Mouse (Mus musculus) heart, postnatal 36 days (tissue): ENCODE measurements at regions not wholly inside any gene's neighbourhood (a gene's known extent, or its start where the extent isn't known, plus 50 kb on each side); places are given as distances from the start of the nearest gene placed in this dataset.

ENCODE experiments used
- DNase-seq, 2 experiments: peaks; one replicate each; pipeline ENCODE4 v3.0.0; 2021 to 2022
- intact Hi-C: fragments of 180-260 bp; cut with DNase I; formaldehyde crosslinking; loops from one replicate; pipeline ENCODE4 v1.15.1; 2025

DNA sequence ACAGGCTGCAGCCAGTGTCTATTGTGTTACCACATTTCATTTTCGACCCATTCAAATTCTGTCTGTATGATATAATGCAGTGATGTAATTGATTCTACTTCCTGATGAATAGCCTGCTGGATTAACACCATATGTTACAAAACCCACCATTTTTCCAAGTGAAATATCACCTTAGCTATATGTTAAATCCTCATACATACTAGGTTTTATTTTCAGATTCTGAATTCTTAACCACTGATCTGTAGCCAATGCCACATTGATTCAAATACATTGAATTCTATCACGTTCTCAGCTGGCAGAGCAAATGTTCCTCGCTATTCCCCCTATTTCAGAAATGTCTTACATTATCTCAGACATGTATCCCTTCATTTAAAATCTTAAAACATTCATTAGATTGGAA is 60.4 kb upstream of the Prdx6b start:
- intact Hi-C loops: no loop called here

DNA sequence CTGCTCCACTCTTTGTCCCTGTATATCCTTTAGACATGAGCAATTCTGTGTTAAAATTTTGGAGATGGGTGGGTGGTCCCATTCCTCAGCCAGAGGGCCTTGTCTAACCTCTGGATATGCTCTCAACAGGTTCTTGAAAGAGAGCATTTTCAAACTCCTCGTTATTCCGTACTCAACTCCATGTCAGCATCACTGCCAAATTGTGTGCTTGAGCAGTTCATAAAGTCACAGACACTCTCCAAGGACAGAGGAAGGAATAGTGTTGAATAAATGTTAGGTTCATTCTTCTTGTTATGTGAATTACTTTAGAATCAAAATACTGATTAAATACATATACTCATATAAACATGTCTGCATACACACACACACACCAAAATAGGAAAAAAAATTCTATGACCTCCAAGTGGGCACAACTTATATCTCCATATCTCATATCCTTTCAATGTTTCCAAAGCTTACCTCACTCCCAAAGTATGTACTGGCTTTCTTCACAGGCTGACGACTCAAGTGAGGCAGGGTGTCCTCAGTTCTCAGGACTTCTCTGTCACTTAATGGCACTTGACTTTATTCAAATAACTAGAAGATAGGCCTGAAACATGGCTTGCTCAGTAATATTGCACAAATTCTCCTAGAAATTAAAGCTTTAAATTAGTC is 75.9 kb upstream of the Pde1a start:
- no peak for DNase-seq
- intact Hi-C loops: no loop called here

More for the DNA sequence above, 60.4 kb upstream of the Prdx6b start:
- no peak for DNase-seq

DNA sequence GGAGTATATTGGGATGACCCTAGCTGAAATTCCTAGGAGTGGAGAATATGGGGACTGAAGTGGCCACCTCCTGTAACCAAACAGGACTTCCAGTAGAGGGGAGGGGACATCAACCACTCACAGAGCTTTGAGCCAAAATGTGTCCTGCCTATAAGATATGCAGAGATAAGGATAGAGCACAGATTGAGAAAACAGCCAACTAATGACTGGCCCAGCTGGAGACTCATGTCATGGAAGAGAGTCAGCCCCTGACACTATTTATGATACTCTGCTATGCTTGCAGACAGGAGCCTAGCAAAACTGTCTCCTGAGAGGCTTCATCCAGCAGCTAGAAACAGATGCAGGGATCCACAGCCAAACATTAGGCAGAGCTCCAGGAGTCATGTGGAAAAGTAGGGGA is 74.2 kb upstream of the Pde1a start:
- DNase-seq: peak in 1 of 2 experiments; percentile 2
- intact Hi-C loops: no loop called here

DNA sequence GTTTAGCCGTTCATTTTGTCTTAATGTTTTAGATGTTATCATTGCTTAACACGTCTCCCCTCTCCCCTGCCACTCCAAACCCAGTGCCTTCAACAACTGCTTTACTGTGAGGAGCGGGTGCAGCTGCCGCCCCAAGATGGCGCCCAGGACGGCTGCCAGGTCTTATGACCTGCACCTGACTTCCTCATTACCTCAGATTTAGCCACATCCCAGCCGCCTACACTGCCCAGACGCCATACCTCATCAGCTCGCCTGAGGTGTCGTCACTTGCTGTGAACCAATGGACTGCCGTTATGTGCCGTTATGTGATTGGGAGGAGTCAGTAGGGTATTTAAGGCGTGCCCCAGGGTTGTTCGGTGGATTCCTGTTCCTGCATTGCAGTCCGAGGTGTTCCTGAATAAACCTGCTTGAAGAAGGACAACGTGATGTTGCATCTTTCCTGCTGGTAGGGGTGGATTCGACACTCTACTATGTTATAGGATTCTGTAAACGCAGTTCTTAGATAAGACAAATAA is 66.7 kb upstream of the Pde1a start:
- intact Hi-C loops: no loop called here
- DNase-seq: no peak

DNA sequence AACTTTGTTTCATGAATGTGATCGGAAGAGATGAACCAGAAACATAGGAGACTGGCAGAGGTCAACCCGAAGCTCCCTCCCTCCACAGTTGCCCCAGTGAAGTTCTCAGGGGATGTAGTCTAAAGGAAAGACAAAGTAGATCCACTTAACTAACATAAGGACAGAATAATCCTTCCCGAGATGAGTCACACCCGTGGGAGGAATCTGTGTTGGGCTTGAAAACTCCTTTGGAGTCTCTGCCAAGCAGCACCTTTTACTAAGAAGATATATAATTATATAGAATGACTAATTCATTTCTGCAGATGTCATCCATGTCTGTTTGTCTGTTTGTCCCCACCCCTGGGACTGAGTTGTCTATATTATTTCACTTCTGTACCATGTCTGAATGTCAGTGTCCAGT is 59.1 kb upstream of the Pde1a start:
- intact Hi-C loops: no loop called here
- DNase-seq: no peak

DNA sequence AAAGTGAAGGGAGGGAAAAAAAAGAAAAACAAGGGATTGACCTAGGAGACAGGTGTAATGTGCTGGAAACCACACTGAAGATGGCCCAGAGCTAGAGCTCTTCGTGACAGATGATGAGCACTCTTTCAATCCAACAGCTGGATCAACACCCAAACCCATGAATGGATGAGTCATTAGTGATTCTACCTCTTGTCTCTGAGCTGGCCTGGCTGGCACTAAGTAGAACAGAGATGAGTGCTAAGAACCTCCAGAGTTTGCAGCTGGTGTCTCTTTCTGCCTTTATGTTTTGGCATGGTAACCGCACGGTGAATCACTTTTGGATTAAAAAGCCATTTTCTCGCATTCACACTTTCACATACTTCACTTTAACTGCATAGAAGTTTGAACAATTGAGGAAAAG is 57.6 kb upstream of the Pde1a start:
- intact Hi-C loops: no loop called here
- no peak for DNase-seq
